Mouse (Mus musculus): ENCODE measurements around the gene Muc5ac.
"Not testable (repeated sequence)": the region's sequence is repeated elsewhere in the genome, so short reads cannot be mapped to it uniquely, and the experiment has no call there.

Gene Muc5ac

DNA sequence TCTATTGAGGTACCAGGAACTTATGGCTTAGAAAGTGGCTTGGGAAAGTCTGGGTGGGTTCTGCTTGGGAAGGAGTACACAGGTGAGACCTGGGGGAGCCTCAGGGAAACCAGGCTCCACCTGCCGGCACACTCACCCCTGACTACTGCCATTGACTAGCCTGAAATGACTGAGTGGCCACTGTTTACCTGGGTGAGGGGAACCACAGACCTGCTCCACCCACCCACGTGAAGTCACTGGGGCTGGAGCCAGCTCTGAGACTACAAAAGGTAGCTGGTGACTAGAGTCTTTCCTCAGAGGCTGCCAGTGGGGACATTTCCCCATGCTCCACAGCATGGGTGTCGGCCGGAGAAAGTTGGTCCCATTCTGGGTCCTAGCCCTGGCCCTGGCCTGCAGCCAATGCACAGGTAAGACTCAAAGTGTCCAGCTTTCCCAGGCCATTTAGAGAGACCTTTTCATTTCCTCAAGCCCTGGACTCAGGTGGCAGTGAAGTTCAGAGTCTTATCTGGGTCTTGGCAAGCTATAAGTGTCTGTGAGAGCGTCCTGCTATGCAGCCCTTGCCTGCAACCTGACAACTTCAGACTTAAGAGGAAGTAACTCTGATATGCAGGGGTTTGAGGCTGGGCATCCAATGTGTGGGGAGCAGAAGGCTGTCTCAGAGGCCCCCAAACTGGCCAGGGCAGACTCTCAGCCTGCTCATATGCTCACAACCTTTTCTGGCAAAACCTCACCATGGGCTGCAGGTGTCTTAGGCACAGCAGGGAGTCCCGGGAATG is at the start of gene Muc5ac:
Muc5ac (plus strand) TSS at position 296 of the 776 bp plus-strand sequence.
- DNase-seq (ENCODE audit: low spot score in 2 of 2): no peak

DNA sequence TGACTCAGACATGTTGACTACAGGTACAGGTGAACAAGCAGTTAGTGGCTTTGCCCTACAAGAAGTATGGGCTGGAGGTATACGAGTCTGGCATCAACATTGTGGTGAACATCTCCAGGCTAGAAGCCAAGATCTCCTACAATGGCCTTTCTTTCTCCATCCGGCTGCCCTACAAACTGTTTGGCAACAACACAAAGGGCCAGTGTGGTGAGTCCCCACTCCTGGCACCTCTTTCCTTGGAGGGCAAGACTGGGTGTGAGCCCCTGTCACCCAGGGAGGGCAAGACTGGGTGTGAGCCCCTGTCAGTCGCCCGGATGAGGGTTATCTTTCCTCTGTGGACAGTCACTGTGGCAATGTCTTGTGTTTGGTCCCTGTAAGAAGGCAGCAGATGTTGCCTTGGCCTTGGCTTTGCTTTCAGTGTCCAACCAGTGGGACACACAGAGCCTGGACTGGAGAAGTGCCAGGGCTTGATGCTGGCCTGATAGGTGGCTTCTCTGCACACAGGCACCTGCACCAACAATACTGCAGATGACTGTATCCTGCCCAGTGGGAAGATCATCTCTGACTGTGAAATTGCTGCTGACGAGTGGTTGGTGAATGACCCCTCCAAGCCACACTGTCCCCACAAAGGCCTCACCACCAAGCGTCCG is 41.2 kb upstream of the Muc5ac start:
- no peak for DNase-seq (ENCODE audit: low spot score in 2 of 2)

DNA sequence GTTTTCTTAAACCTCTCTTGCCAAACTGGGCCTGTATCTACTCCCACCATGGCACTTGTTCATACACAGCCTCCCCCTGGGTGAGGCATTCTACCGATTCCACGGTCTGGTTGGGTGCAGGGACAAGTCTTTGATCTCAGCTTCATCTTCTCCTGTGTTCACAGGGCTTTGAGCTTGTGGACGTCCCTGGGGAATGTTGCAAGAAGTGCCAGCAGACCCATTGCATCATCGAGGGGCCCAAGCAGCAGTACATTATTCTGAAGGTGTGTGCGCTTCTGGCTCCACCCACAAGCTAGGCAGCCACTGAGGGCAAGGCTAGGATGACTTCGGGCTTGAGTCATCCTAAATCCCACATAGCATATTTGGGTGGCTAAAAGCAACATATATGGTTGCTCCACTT is 36.3 kb upstream of the Muc5ac start:
- no peak for DNase-seq (ENCODE audit: low spot score in 2 of 2)

DNA sequence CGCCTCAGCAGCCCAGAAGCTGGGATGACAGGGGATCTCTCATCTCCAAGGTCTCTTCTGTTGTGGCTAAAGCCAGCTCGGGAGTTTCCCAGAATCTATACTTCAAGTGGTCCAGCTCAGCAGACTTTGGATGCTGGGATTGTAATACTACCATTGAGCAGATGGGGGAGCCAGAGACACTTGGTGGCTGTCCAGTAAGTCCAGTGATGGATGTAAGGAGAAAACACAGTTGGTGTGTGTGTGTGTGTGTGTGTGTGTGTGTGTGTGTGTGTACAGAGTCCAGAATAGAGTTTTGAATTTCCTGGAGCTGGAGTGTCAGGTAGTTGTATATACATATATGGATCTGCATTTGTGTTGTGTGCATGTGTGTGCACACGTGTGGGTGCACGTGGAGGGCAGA is 32.9 kb upstream of the Muc5ac start:
- peak; percentile 68 to 72 for DNase-seq (ENCODE audit: low spot score in 2 of 2)

DNA sequence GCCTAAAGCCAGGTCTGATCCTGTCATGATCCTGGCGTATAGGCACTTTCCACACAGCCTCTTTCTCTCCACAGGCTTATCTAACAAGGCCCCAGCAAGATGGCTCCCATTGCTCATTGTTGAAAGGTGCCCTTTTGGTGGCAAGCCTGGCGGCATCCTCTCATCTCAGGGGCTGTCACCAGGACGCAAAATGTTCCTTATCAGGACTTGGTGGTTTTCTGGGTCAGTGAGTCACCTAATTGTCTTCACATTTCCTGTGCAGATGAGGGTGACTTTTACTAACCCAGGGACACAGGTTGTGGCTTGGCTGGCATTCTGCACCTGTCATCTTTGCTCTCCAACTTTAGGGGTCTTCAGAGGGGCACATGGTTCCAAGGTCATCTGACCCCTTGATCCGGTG is 30.5 kb upstream of the Muc5ac start:
- no peak for DNase-seq (ENCODE audit: low spot score in 2 of 2)

DNA sequence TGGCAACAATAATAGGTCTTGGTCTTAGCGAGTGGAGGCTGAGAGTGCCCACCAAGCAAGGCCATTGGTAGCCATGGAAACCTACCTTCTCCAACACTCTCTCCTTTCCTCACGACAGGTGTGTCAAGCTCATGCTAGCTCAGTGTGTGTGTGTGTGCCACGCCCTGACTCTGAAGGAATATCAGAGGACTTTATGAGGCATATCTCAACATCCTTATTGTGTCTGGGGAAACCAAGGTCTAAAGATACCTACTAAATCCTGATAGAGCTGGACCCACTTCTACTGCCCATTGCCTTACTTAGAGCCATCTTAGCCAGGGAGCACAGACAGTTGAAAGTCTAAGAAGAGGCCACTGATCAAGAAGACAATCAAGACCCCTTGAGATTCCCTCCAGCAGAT is 18.3 kb upstream of the Muc5ac start:
- DNase-seq (ENCODE audit: low spot score in 2 of 2): no peak

DNA sequence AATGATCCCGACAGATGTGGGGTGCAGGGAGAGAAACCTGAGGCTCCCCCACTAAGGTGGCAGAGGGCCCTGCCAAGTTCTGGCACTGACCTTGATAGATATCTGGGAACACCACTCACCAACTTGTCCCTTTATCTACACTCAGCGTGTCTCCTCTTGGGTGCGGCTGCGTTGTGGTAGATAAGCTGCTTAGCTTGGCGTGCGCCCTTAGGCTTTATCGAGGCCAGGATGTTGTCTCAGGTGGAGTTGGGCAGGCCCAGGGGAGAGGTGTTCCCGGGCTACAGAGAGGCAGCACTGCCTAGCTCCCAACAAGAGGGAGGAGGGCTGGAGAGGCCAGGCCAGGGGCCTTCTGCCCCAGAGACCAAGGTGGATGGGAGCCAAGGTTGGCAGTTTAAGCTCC is 17.8 kb upstream of the Muc5ac start:
- no peak for DNase-seq (ENCODE audit: low spot score in 2 of 2)

DNA sequence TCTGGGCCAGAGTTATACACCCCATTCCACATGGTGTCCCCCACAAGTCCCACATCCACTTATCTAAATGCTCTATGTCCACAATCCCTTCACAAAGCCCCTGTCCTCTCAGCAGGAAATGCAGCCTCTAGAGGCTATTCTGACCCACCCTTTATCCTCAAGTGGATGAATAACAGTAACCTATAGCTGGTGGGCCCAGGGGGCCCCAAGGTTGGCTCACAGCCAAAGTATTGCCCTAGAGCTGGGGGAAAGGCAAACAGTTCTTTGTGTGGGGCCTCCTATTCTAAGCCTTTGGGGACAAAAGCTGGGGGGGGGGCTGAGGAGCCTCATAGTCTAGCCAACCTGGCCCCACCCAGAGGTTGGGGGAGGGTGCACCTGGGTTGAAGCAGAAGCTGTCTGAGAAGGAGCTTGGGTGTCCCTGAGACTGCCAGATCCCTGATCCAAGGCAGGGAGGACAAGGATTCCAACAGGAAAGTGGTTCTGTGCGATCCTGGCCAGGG is 16.7 kb upstream of the Muc5ac start:
- no peak for DNase-seq (ENCODE audit: low spot score in 2 of 2)

DNA sequence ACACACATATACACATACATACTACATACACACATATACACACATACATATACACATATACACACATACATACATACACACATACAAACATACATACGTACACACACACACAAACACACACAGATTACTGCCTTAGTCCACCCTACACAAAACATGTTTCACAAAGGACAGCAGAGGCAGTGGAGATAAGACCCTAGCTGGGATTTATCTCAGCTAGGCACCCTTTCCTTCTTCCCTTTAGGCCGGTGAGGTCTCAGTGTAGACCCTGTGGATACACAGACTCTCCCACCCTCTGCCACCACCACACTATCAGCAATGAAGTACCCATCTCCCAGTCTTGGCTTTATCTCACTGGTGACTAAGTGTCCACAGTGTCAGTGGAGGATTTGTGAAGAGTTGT is 13.9 kb upstream of the Muc5ac start:
- no peak for DNase-seq (ENCODE audit: low spot score in 2 of 2)

DNA sequence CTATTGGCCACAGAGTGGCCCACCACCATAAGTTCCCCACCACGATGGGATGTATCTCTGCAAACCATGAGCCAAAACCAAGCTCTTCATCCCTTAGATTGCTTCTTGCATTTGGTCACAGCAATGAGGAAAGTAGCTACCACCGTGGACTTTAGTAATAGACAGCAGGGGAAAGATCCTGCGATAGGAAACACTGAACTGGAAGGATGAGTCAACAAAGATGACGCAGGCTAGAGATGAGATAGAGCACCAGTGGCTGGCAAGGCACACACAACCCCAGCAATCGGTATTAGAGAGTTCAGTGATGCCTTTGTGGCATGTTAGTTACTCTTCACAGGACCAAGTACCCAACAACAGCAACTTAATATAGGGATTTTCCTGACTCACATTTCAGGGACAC is 12.6 kb upstream of the Muc5ac start:
- DNase-seq (ENCODE audit: low spot score in 2 of 2): no peak

DNA sequence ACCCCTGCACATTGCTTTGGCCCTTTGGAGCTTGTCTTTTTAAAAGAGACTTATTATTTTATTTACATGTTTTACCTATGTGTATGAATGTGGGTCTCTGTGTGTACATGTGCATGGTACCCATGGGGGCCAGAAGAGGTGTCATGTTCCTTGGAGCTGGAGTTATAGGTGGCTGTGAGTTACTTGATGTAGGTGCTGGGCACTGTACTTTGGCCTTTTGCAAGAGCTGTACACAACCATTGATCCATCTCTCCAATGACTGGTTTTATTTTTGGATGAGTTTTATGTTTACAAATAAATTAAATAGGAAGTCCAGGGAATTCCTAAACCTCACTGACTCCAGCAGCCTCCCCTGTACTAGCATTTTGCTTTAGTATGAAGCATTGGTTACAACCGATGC is 5.5 kb downstream of the Muc5ac start:
- no peak for DNase-seq (ENCODE audit: low spot score in 2 of 2)

DNA sequence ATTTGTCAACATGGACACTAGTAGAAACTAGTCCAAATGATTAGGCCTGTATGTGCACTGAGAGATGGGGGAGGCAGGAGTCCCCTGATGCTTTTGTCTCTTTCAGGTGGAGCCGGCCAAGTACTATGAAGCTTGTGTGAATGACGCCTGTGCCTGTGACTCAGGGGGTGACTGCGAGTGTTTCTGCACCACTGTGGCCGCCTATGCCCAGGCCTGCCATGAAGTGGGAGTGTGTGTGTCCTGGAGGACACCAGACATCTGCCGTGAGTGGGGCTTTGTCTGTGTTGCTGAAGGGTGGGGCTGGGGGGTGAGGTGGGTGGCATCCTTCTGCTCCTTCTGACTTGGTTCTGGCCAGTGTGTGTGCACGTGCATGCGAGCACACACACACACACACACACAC is 14.4 kb downstream of the Muc5ac start:
- DNase-seq (ENCODE audit: low spot score in 2 of 2): peak in 1 of 2 experiments; percentile 9

DNA sequence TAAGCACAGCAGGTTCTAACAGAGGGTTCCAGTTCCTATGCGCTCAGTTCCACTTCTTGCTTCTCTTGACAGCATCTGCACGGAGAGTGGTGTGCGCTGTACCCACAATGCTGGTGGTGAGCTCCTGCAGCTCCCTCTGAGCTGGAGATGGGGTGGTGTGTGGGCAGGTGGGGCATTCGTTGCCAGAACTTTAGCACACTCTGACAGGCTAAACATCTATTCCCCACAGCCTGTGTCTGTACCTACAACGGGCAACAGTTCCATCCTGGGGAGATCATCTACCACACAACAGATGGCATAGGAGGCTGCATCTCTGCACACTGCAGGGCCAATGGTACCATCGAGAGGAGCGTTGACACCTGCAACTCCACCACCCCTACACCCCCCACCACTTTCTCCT is 16.6 kb downstream of the Muc5ac start:
- peak; percentile 75 to 86 for DNase-seq (ENCODE audit: low spot score in 2 of 2)

DNA sequence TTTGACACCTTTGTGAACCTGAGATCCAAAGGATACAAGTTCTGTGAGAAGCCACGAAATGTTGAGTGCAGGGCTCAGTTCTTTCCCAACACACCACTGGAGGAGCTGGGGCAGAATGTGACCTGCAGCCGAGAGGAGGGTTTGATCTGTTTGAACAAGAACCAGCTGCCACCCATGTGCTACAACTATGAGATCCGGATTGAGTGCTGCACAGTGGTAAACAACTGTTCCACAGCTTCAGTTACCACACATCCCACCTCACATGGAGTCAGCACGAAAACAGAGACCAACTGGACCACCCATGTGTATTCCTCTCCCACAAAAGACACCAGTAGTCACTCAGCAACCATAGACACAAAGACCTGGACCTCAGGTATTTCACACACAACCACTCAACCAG is 19.1 kb downstream of the Muc5ac start:
- DNase-seq (ENCODE audit: low spot score in 2 of 2): not testable (repeated sequence)

DNA sequence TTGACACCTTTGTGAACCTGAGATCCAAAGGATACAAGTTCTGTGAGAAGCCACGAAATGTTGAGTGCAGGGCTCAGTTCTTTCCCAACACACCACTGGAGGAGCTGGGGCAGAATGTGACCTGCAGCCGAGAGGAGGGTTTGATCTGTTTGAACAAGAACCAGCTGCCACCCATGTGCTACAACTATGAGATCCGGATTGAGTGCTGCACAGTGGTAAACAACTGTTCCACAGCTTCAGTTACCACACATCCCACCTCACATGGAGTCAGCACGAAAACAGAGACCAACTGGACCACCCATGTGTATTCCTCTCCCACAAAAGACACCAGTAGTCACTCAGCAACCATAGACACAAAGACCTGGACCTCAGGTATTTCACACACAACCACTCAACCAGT is 21.2 kb downstream of the Muc5ac start:
- DNase-seq (ENCODE audit: low spot score in 2 of 2): not testable (repeated sequence)

DNA sequence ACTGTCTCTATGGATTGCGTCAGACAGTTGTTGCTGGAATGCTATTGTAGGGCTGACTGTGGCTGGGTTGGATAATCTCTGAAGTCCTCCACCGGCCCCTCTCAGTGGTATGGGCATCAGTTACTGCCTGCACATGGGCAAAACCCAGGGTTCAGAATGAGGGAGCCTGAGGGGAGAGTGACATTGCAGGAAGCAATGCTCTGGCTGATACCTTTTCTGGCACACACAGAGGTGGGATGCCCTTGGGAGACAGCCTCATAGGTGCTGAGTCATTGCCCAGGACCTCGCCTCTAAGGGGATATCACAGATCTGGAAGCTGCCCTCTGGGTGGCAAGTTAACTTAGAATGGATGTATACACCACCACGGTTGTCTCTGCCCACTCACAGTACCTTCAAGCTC is 24.5 kb downstream of the Muc5ac start:
- DNase-seq (ENCODE audit: low spot score in 2 of 2): no peak

DNA sequence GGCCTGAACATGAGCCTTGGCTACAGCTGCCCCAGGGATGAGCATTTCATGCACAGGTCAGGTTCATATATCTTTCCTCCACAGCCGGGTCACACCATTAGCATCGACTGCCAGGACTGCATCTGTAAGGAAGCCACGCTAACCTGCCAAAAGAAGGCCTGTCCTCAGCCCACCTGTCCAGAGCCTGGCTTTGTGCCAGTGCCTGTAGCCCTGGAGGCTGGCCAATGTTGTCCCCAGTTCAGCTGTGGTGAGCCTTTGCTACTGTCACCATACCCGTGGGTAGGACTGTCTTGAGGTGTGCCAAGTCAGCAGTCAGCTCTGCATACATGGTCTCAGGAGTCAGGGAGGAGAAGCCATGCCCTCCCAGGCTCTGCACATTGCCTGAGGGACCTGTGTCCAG is 26.6 kb downstream of the Muc5ac start:
- DNase-seq (ENCODE audit: low spot score in 2 of 2): no peak

DNA sequence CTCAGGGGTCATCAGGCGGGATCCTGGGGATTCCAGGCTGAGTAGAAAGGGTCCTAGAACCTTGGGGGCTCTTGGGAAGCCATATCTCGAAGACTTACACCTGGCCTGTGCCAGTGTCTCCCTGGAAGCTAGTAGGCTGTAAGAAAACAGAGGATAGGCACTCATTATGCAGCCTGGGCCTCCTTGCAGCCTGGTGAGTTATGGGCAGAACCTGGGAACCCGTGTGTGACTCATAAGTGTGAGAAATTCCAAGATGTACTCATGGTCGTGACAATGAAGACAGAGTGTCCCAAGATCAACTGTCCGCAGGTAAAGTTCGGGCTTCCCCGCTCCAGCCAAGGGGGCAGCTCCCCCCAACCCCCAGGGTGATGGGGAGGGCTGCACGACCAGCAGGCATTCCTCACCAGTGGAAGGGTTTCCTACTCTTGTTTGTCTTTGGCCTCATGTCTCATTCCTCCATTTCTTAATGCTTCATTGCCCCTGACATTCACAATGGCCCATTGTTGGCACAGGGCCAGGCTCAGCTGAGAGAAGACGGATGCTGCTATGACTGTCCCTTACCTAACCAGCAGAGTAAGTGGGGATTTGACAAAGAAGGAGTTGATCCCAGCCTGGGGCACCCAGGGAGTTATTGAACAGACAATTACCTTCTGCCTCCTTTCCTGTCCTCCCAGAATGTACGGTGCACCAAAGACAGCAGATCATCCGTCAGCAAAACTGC is 28.7 kb downstream of the Muc5ac start:
- no peak for DNase-seq (ENCODE audit: low spot score in 2 of 2)

DNA sequence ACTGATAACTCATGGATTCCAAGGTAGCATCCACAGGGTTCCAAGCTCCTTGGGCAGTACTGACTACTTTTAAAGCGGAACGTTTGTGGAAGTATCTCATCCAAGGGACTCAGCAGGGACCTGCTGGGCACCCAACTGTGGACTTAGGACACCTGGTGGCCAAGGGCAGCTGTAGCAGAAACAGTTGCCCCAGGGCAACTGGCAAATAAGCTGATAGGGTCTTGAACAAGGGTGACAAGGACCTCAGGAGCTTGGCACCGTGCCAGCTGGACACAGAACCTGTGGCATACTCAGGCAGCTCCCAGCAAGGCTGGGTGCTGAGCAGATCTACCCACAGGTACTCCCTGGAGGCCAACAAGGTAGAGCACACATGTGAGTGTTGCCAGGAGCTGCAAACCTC is 29.5 kb downstream of the Muc5ac start:
- no peak for DNase-seq (ENCODE audit: low spot score in 2 of 2)

DNA sequence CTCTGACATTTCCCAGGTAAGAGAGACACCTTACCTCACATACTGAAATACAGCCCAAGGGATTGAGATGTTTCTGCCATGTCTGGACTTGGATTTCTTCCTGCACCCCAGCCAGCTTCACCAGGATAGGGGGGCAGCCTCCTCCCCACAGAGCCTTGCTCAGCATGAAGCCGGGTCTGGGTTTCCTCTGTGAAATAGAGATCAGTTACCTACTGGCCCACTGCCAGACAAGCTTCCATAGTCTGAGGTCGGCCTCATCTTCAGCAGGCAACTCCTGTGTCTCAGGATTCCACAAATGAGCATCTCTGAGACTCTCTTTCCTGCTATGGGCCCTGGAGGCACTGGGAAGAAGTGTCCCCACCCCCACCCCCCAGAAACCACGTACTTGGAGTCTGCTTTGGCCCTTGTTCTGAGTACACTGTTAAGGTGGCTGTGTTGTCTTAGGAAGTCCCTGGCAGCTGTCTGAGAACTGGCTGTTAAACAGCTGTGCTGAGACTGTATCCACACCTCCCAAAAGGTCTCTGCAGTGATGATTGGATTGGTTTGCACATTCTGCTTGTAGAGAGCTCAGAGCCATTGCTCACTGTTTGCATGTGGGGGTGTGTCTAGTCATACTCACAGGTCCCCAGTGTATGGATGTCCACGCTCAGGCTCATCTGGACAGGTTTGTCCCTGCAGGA is 34.0 kb downstream of the Muc5ac start:
- no peak for DNase-seq (ENCODE audit: low spot score in 2 of 2)

DNA sequence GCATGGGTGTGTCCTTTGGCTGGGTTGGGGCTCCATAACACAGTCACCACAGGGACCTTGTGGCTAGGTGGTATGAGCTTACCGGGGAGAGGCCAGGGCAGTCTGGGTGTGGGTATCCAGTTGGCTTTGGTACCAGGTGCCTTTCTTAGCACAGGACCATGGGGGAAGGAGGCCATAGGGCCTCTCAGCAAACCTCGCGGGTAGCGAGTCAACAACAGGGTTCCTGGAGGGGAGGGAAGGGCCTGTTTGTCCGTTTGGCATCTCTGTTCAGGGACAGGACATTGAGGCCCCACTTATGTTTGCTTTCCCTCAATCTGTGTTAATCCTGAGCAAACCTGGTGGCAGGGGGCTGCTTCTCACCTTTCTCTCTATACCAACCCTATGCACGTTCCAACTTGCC is 34.9 kb downstream of the Muc5ac start:
- DNase-seq (ENCODE audit: low spot score in 2 of 2): no peak

DNA sequence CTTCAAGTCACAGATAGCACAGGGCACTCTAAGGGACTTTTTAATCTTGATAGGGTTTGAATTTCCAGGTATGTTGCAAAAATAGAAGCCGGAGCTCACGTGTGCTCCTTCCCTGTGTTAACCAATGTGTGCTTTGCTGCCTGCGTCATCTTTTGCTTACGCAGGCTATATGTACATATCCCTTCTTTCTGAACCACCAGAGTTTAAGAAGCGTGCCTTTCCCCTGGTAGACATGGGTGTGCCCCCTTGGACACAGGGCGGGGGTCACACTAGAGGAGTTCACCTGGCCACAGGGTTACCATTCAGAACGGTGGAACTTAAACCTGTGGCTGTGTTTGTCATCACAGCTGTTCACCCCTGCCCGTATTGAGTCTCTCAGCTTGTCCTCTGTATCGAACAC is 35.6 kb downstream of the Muc5ac start:
- no peak for DNase-seq (ENCODE audit: low spot score in 2 of 2)
